Mouse (Mus musculus): ENCODE data around the gene Optc.

GRCm38 (mm10) chr1:133900825-133901224 is 7.0 kb downstream of the Optc start:
- TF ChIP-seq CTCF (IDR thresholded peaks at IDR 0.05 in 2 of 3, conservative IDR thresholded peaks at IDR 0.05 in 1 of 3; ENCODE audit: control insufficient read depth in 1 of 3, insufficient read depth in 1 of 3, low read depth in 2 of 3, low read length in 3 of 3, poor library complexity in 1 of 3, severe bottlenecking in 1 of 3), result no peak
- TF ChIP-seq MAFK (IDR thresholded peaks at IDR 0.05; ENCODE audit: borderline replicate concordance, low read depth, low read length), result no peak
- TF ChIP-seq TCF12 (IDR thresholded peaks at IDR 0.05; ENCODE audit: low read depth, low read length), result no peak
- no peak for TF ChIP-seq POLR2A (IDR thresholded peaks at IDR 0.05; ENCODE audit: control insufficient read depth in 1 of 2, insufficient read depth in 1 of 2, low read depth in 1 of 2, low read length in 2 of 2, poor library complexity in 1 of 2)
- TF ChIP-seq EP300 (IDR thresholded peaks at IDR 0.05; ENCODE audit: low read depth in 1 of 2, low read length in 2 of 2), result no peak
- no peak for TF ChIP-seq RCOR1 (IDR thresholded peaks at IDR 0.05; ENCODE audit: low read depth, low read length)
- no peak for TF ChIP-seq MYC (IDR thresholded peaks at IDR 0.05; ENCODE audit: low read depth, low read length)
- no peak for TF ChIP-seq POLR2AphosphoS2 (IDR thresholded peaks at IDR 0.05; ENCODE audit: low read length)
- TF ChIP-seq BHLHE40 (IDR thresholded peaks at IDR 0.05; ENCODE audit: borderline replicate concordance, low read depth, low read length), result no peak
- no peak for TF ChIP-seq KAT2A (conservative IDR thresholded peaks at IDR 0.05; ENCODE audit: low read depth, low read length)
